Mouse (Mus musculus): ENCODE results near the gene Glp1r.

DNA sequence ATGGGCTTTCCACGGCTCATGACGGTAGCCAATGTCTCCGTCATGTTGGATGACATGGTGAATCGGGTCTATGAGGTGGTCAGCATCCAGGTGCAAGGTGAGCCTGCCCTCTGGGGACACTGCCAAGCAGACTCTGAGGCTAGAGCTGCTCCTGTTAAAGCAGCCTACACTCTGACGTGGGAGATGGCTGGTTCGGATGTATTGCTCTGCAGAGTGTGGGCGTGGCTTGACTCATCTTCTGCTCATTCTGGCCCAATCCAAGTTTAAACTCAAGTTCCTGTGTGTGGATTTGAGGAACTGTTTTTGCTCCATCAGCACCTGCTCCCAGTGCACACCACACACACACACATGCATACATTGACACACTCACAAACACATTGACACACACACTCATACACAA lies 70.3 kb downstream of the Glp1r start:
- TF ChIP-seq GATA1 (IDR thresholded peaks at IDR 0.05; ENCODE audit: borderline replicate concordance, low read length) (no peak), FLI1 (IDR thresholded peaks at IDR 0.05; ENCODE audit: low read length) (no peak)

Data from megakaryocyte, embryonic 14.5 days (primary cell).